Mouse (Mus musculus) hindbrain, embryonic 16.5 days (tissue): ENCODE measurements at regions not wholly inside any gene's neighbourhood (a gene's known extent, or its start where the extent isn't known, plus 50 kb on each side); places are given as distances from the start of the nearest gene placed in this dataset.

Experiments used
- ATAC-seq: fragments of 200-750 bp; cut with Nextera tagmentation; 2 replicates; pipeline ENCODE4 v1.8.0; 2017; ENCODE audit warnings: moderate TSS enrichment, moderate library complexity
- H3K27ac ChIP-seq: fragments of 300-500 bp; sonication (generic); 2 replicates; pipeline ENCODE4 v1.5.1; 2014; ENCODE audit warnings: low read depth, mild to moderate bottlenecking, control low read depth, low read length, moderate library complexity
- H3K27me3 ChIP-seq: fragments of 300-500 bp; sonication (generic); replicated peaks from 2 replicates; pipeline ENCODE4 v1.6.1; 2014; ENCODE audit warnings: low read length; ENCODE audit not compliant: control insufficient read depth, insufficient read depth
- H3K36me3 ChIP-seq: fragments of 300-500 bp; sonication (generic); 2 replicates; pipeline ENCODE4 v1.6.1; 2014; ENCODE audit warnings: mild to moderate bottlenecking, low read length, moderate library complexity, mixed read lengths; ENCODE audit not compliant: control insufficient read depth, insufficient read depth
- H3K4me1 ChIP-seq: fragments of 300-500 bp; sonication (generic); 2 replicates; pipeline ENCODE4 v1.6.1; 2014; ENCODE audit warnings: low read depth, low read length; ENCODE audit not compliant: control insufficient read depth, insufficient read depth
- H3K4me2 ChIP-seq: fragments of 300-500 bp; sonication (generic); 2 replicates; pipeline ENCODE4 v1.6.1; 2014; ENCODE audit warnings: mild to moderate bottlenecking, low read length, control low read depth, moderate library complexity
- H3K4me3 ChIP-seq: fragments of 300-500 bp; sonication (generic); 2 replicates; pipeline ENCODE4 v1.5.1; 2014; ENCODE audit warnings: mild to moderate bottlenecking, low read length, control low read depth, moderate library complexity
- H3K9ac ChIP-seq: fragments of 300-500 bp; sonication (generic); 2 replicates; pipeline ENCODE4 v1.6.1; 2014; ENCODE audit warnings: low read depth, mild to moderate bottlenecking, control low read depth, low read length, moderate library complexity
- H3K9me3 ChIP-seq: fragments of 300-500 bp; sonication (generic); 2 replicates; pipeline ENCODE4 v1.6.1; 2014; ENCODE audit warnings: mild to moderate bottlenecking, low read length, moderate library complexity; ENCODE audit not compliant: control insufficient read depth
- WGBS: fragments of 180-500 bp; shearing (Covaris S2); extraction: QIAGEN DNeasy Blood & Tissue Kit; methylation state at CpG from one replicate; pipeline ENCODE4 v1.1.7; 2014; 5-methylcytosine and 5-hydroxymethylcytosine counted together

DNA sequence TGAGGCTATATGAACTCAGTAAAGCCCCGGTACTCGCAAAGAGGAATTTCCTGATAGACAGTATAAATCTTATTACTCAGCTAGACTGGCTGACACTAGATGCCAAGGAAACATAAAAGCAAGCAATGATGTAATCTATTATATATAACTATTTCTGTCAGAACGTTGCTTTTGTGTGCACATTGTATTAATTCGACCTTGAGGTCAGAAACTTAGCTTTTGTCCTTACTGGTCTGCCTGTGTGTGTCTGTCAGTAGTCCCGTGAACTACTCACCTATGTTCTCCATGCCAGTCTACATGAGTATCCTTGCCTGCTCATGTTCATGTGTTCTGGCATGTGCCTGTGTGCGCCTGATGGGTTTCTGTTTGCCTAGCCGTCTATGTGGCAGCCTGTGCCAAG, 70.5 kb downstream of the Tmx1 start:
- Histone ChIP-seq H3K36me3 (no peaks in the 10 kb centered on the region), H3K9ac (no peak overlapping the region), H3K4me3 (no peak overlapping the region), H3K9me3 (no peaks in the 10 kb centered on the region), H3K27me3 (no peaks in the 10 kb centered on the region), H3K4me2 (no peak overlapping the region), H3K27ac (no peak overlapping the region), H3K4me1 (no peaks in the 10 kb centered on the region)
- no peak for ATAC-seq
- 80% methylated on average over 7 of the region's 7 CpGs for WGBS

DNA sequence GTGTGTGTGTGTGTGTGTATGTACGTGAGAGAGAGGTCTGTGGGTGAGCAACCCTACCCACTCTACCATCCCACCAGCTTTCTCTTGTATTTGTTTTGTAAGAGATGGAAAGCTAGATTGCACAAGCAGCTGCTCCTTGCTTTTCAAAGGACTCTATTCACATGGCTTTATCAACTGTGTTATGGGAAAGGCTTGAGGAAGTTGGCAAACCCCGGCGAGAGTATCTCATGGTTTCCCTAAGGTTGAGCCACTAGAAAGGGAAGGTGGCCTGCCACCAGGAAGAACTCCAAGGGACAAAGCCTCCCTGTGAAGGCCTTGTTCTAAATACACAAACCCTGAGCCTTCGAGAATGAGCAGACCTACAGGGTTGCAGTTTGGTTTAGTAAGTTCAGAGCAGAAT, 71.8 kb downstream of the Tmx1 start:
- 77% methylated on average over 4 of the region's 4 CpGs for WGBS
- Histone ChIP-seq H3K36me3 (no peaks in the 10 kb centered on the region), H3K9ac (no peak overlapping the region), H3K27me3 (no peaks in the 10 kb centered on the region), H3K4me1 (no peaks in the 10 kb centered on the region), H3K27ac (no peak overlapping the region), H3K4me2 (no peak overlapping the region), H3K9me3 (no peaks in the 10 kb centered on the region), H3K4me3 (no peak overlapping the region)
- no peak for ATAC-seq

DNA sequence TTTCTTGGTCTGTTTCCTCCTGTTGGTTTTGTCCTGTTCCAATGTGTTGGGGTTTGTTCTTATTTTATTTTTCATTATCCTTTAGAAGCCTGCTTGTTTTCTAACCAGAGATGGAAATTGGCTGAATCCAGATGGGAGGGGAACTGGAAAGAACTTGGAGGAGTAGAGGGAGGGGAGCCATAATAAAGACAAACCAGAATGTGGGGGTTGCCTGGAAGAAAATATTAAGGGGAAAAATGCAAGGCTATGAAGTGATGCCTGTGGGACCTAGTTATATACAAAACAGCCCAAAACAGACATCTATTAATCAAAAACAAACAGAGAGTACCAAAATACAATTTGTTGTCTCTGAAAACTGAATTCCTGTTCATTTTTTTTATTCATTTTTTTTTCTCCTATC, 78.8 kb downstream of the Tmx1 start:
- H3K27me3 ChIP-seq = no peaks in the 10 kb centered on the region

DNA sequence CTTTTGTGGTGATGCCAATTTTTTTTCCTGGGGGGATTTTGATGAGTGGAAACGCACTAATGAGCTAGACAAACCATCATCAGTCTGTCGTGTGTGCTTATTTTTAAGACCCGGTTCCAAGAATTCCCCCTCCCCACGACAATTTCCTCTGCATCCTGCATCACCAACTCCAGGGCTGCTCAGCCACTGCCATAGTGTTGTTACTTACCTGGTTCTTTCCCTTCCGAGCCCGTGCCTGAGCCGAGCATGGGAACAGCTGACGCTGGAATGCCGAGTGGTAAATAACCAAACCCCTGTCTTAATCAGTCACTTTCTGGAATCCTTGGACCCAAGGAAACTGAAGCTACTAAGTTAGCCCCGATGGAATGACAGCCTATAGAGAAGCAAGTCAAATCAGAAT, 79.3 kb downstream of the Tmx1 start:
- ATAC-seq = no peak
- WGBS = 74% methylated on average over 10 of the region's 10 CpGs

More for the DNA sequence above, 78.8 kb downstream of the Tmx1 start:
- H3K4me3 ChIP-seq = no peak overlapping the region
- no peak overlapping the region for H3K4me2 ChIP-seq
- no peaks in the 10 kb centered on the region for H3K4me1 ChIP-seq
- no peak overlapping the region for H3K9ac ChIP-seq
- H3K27ac ChIP-seq = no peak overlapping the region
- H3K36me3 ChIP-seq = no peaks in the 10 kb centered on the region
- no peaks in the 10 kb centered on the region for H3K9me3 ChIP-seq
- ATAC-seq = no peak

DNA sequence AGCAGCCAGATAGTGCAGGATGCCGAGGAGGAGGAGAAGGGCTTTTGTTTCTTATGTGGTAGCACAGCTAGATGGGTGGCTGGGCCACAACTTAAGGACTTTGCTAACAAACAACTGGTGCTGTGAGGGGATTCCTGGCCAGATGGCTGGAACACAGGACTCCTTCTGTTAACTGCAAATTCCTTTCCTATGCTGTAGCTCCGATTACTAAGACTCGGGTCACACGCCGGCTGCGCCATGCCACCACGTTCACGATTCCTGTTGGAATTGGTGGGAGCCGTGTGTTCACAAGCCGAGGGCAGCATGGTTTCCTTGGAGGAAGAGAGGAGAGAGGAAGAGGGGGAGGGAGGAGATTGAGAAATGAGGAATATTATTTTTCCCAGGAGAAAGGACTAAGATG, 79.9 kb downstream of the Tmx1 start:
- Histone ChIP-seq H3K4me1 (no peaks in the 10 kb centered on the region), H3K9me3 (no peaks in the 10 kb centered on the region), H3K27ac (no peak overlapping the region), H3K9ac (no peak overlapping the region), H3K27me3 (no peaks in the 10 kb centered on the region), H3K36me3 (no peaks in the 10 kb centered on the region), H3K4me2 (no peak overlapping the region), H3K4me3 (no peak overlapping the region)
- 65% methylated on average over 10 of the region's 10 CpGs for WGBS
- ATAC-seq = no peak

More for the DNA sequence above, 79.3 kb downstream of the Tmx1 start:
- H3K4me2 ChIP-seq = no peak overlapping the region
- no peaks in the 10 kb centered on the region for H3K9me3 ChIP-seq
- no peaks in the 10 kb centered on the region for H3K36me3 ChIP-seq
- no peak overlapping the region for H3K27ac ChIP-seq
- no peak overlapping the region for H3K4me3 ChIP-seq
- H3K9ac ChIP-seq = no peak overlapping the region
- H3K4me1 ChIP-seq = no peaks in the 10 kb centered on the region
- no peaks in the 10 kb centered on the region for H3K27me3 ChIP-seq

DNA sequence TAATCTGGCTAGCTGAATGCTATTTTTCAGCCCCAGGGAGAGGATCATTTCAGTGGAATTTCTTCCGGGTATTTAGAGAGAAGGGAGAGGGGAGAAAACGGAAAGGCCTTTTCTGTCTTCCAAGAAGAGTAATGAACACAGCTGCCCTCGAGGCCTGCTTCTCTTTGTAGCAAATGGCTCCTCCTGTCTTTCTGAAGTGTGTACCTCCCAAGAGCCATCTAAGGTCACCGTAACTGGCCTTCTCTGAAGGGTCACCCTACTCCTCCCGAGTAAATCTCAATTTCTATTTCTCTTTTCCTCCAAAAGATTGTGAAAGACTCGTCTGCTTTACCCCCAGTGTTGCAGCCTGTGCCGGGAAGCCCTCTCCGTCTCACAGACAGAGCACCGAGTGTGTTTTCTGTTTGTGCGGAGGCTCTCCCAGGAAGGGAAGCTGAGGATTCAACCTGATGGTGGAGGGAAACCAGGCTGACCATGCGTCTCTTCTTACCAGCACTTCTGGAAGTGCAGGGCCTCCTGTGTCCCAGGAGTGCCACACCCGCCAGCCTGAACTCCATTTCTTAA, 80.6 kb downstream of the Tmx1 start:
- no peak for ATAC-seq
- no peaks in the 10 kb centered on the region for H3K36me3 ChIP-seq
- H3K27ac ChIP-seq = no peak overlapping the region
- no peaks in the 10 kb centered on the region for H3K4me1 ChIP-seq
- no peak overlapping the region for H3K9ac ChIP-seq
- no peaks in the 10 kb centered on the region for H3K9me3 ChIP-seq
- no peak overlapping the region for H3K4me3 ChIP-seq
- no peak overlapping the region for H3K4me2 ChIP-seq
- WGBS = 63% methylated on average over 12 of the region's 12 CpGs
- H3K27me3 ChIP-seq = no peaks in the 10 kb centered on the region

DNA sequence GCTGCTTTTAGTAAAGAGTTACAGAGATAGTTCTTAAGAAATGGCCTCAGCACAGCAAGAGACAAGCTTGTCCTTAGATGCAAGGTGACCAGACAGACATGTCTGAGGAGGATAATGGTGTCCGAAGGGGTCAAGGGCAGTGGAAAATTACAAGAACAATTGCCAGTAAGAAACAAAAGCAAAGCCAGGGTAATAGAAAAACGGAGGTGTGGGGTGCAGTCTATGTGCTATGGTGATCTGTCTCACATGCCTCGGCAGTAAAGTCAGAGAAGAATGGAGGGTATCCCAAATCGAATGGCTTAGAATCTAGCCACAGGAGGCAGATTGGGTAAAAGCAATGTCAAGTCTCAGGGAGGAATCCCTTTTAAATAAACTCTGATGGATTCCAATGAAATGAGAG, 86.2 kb downstream of the Tmx1 start:
- no peaks in the 10 kb centered on the region for H3K36me3 ChIP-seq
- WGBS = 69% methylated on average over 4 of the region's 4 CpGs
- H3K9me3 ChIP-seq = no peaks in the 10 kb centered on the region
- no peak overlapping the region for H3K4me3 ChIP-seq
- H3K4me1 ChIP-seq = no peaks in the 10 kb centered on the region; the same call in 1 of the 2 replicates
- H3K27ac ChIP-seq = no peak overlapping the region
- no peaks in the 10 kb centered on the region for H3K27me3 ChIP-seq
- no peak overlapping the region for H3K4me2 ChIP-seq
- no peak overlapping the region for H3K9ac ChIP-seq
- ATAC-seq = no peak

DNA sequence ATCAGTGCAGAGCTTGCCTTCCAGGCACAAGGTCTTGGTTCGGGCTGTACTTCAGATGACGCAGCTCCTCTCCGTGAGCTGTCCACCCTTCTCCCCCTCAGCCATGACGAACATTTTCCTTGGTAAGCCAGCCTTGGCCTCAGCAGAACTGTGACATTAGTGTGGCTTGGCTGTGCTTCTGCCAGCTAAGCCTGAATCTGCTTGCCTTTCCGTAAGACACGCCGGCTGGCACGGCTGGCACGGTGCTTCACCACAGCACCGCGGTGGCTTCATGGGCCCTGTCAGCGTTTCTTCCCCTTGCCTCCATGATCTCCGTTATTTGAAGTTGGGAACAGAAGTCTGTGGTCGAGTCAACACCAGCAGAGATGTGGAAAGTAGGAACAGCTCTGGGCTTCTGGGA, 87.0 kb downstream of the Tmx1 start:
- H3K9ac ChIP-seq = no peak overlapping the region
- no peaks in the 10 kb centered on the region for H3K36me3 ChIP-seq
- H3K4me3 ChIP-seq = no peak overlapping the region
- 95% methylated on average over 14 of the region's 14 CpGs for WGBS
- no peak overlapping the region for H3K4me2 ChIP-seq
- no peak overlapping the region for H3K27ac ChIP-seq
- H3K27me3 ChIP-seq = no peaks in the 10 kb centered on the region
- ATAC-seq = no peak
- H3K4me1 ChIP-seq = no peaks in the 10 kb centered on the region; the same call in 1 of the 2 replicates
- H3K9me3 ChIP-seq = no peaks in the 10 kb centered on the region

DNA sequence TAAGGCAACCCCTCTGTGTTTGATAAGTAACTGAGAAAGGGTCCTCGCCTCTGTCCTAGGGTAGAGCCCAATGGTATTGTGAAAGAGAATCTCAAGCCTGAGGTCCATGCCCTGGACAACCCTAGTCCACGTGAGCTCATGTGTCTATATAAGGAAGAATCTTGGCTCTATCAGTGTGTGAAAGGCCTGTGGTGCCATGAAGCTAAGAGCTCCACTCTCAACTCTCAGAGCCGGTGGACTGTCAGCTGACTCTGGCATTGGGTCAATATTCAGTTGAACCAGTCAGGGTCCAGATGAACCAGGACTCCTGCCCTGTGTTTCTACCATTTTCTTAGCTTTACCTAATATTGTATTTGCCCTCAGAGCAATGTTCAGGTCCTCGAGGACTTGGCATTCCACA, 88.5 kb downstream of the Tmx1 start:
- Histone ChIP-seq H3K4me3 (no peak overlapping the region), H3K27me3 (no peaks in the 10 kb centered on the region), H3K27ac (no peak overlapping the region), H3K4me1 (no peaks in the 10 kb centered on the region; the same call in 1 of the 2 replicates), H3K9me3 (no peaks in the 10 kb centered on the region), H3K36me3 (no peaks in the 10 kb centered on the region), H3K9ac (no peak overlapping the region), H3K4me2 (no peak overlapping the region)
- no peak for ATAC-seq
- 87% methylated on average over 4 of the region's 4 CpGs for WGBS

DNA sequence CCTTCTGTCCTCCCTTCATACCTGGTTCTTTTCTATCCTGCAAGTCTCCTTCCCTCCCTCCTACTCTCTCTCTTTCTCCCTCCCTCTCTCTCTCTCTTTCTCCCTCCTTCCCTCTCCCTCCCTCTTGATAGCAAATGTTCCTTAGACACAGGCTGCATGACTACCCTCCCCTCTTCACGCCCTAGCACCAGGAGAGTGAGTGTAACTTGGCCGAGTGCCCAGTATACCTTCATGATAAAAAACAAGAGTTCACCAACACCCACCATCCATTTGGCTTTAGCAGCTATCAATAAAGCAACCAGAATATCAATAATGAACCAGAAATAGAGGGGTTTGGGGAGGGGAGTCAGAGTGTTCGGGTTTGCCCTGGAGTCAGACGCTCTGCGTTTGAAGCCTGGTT, 90.4 kb downstream of the Tmx1 start:
- Histone ChIP-seq H3K4me1 (no peaks in the 10 kb centered on the region; the same call in 1 of the 2 replicates), H3K4me3 (no peak overlapping the region), H3K27me3 (no peaks in the 10 kb centered on the region), H3K4me2 (no peak overlapping the region), H3K36me3 (no peaks in the 10 kb centered on the region), H3K9ac (no peak overlapping the region), H3K27ac (no peak overlapping the region), H3K9me3 (no peaks in the 10 kb centered on the region)
- no peak for ATAC-seq
- WGBS = 51% methylated on average over 5 of the region's 5 CpGs
